Mouse (Mus musculus) hindbrain, embryonic 13.5 days (tissue): ENCODE data around the gene H2-Q1. TPM values are rescaled to one million over a fixed set of nuclear protein-coding genes. Genes with fewer than 3 reads are reported as not detected.
"Not testable (repeated sequence)": the region's sequence is repeated elsewhere in the genome, so short reads cannot be mapped to it uniquely, and the experiment has no call there.

Experiments used
- ATAC-seq: fragments of 200-750 bp; cut with Nextera tagmentation; 2 replicates; pipeline ENCODE4 v1.8.0; 2017; ENCODE audit warnings: moderate TSS enrichment; ENCODE audit not compliant: low FRiP score
- H3K27ac ChIP-seq: fragments of 300-500 bp; sonication (generic); 2 replicates; pipeline ENCODE4 v1.5.1; 2015; ENCODE audit warnings: inconsistent platforms, mild to moderate bottlenecking, moderate library complexity
- H3K27me3 ChIP-seq: fragments of 300-500 bp; sonication (generic); 2 replicates; pipeline ENCODE4 v1.6.1; 2015; ENCODE audit warnings: mild to moderate bottlenecking, inconsistent platforms
- H3K36me3 ChIP-seq: fragments of 300-500 bp; sonication (generic); 2 replicates; pipeline ENCODE4 v1.6.1; 2015; ENCODE audit warnings: mild to moderate bottlenecking, inconsistent platforms
- H3K4me1 ChIP-seq: fragments of 300-500 bp; sonication (generic); replicated peaks from 2 replicates; pipeline ENCODE4 v1.6.1; 2015; ENCODE audit warnings: inconsistent platforms
- H3K4me2 ChIP-seq: fragments of 300-500 bp; sonication (generic); 2 replicates; pipeline ENCODE4 v1.6.1; 2015; ENCODE audit warnings: inconsistent platforms, mild to moderate bottlenecking, moderate library complexity
- H3K4me3 ChIP-seq: fragments of 300-500 bp; sonication (generic); 2 replicates; pipeline ENCODE4 v1.5.1; 2015; ENCODE audit warnings: mild to moderate bottlenecking, inconsistent platforms
- H3K9ac ChIP-seq: fragments of 300-500 bp; sonication (generic); 2 replicates; pipeline ENCODE4 v1.6.1; 2015; ENCODE audit warnings: mild to moderate bottlenecking, inconsistent platforms
- H3K9me3 ChIP-seq: fragments of 300-500 bp; sonication (generic); 2 replicates; pipeline ENCODE4 v1.6.1; 2016; ENCODE audit warnings: inconsistent platforms
- WGBS: fragments of 180-500 bp; shearing (Covaris S2); methylation state at CpG from one replicate; pipeline ENCODE4 v1.1.7; 2015; 5-methylcytosine and 5-hydroxymethylcytosine counted together
- polyA plus RNA-seq: library from polyadenylated mRNA; unstranded; fragments of >200 nt; fragmentation: Nextera tagmentation; extraction: Ambion mirVana; gene quantifications from 2 replicates; pipeline ENCODE4 v1.2.1, GENCODE M21; 2015

H2-Q1 gene
- polyA plus RNA-seq, 1 experiment from 2014 or later: 0.14 TPM

DNA sequence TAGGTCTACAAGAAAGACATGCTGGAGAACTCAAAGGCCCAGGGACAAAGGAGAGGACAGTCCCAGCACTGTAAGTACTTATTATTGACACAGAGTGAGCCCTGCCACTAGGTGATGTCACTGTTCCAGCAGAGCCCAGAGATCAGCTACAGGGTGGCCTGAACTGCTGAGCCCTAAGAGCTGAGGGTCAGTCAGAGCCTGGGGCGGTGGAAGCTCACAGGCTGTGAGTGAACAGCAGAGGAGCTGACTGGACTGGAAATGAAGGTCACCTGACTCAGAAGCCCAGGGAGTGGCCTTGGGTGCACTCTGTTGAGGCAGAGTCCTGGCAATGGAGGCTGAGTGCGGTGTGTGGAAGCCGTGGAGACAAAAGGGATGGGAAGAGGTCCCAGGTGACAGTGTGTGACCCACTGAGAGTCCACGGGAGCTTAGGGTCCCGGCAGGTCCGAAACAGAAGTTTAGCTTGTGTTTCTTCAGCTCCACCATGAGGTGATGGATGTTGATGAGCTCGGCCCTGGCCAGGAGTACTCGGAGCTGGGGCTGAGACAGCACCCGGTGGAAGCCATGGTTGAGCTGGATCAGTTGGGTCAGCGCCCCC lies 16.4 kb upstream of the H2-Q1 start:
- Histone ChIP-seq H3K9me3 (no peaks in the 10 kb centered on the region), H3K36me3 (no peaks in the 10 kb centered on the region), H3K4me2 (no peak overlapping the region), H3K27ac (no peak overlapping the region), H3K4me3 (no peak overlapping the region), H3K9ac (no peak overlapping the region), H3K27me3 (peaks cover 12% of the 10 kb centered on the region), H3K4me1 (no peaks in the 10 kb centered on the region)
- 85% methylated on average over 10 of the region's 10 CpGs for WGBS
- no peak for ATAC-seq

DNA sequence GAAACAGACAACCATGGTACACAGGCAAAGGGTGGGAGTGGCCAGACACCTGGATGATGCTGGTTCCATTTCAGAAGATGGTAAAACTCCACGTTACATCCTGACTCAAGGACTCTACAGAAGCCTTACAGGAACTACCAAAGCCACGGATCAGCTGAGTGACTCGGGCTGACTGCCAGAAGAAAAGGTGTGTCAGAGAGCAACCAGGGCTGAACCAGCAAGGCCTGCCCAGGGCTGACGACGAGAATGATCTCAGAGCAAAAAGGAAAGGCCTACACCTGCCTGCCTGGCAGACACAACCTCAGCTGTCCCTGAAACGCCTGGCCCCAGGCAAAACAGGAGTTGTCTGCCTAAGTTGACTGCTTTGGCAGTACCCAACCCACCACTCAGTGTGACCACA lies 15.7 kb upstream of the H2-Q1 start:
- no peak overlapping the region for H3K9ac ChIP-seq
- H3K4me3 ChIP-seq: no peak overlapping the region
- no peaks in the 10 kb centered on the region for H3K4me1 ChIP-seq
- ATAC-seq: no peak
- H3K9me3 ChIP-seq: no peaks in the 10 kb centered on the region
- peaks cover 15% of the 10 kb centered on the region for H3K27me3 ChIP-seq
- H3K27ac ChIP-seq: no peak overlapping the region
- no peaks in the 10 kb centered on the region for H3K36me3 ChIP-seq
- 76% methylated on average over 6 of the region's 6 CpGs for WGBS
- no peak overlapping the region for H3K4me2 ChIP-seq

DNA sequence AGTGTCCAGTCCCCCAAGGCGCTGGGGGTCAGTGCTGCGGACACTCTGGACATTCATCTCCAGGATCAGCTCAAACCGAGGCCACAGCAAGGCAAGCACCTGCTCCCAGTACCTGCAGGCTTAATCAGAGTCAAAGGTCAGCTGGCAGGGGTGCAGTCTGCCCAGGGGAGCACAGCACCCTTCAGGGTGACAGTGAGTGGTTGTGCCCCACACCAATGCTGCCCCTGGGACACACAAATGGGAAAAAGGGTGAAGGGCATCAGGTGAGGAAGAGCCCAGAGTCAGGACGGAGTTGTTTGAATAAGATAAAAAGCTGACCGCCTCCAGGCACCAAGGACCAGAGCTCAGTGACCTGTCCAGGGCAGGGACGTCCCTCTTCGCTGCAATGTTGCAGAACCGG lies 15.3 kb upstream of the H2-Q1 start:
- H3K27me3 ChIP-seq: peaks cover 15% of the 10 kb centered on the region
- not testable (repeated sequence) for H3K4me2 ChIP-seq, H3K9ac ChIP-seq, H3K4me3 ChIP-seq, H3K9me3 ChIP-seq, H3K27ac ChIP-seq, ATAC-seq, H3K36me3 ChIP-seq, H3K4me1 ChIP-seq
- 83% methylated on average over 8 of the region's 8 CpGs for WGBS

DNA sequence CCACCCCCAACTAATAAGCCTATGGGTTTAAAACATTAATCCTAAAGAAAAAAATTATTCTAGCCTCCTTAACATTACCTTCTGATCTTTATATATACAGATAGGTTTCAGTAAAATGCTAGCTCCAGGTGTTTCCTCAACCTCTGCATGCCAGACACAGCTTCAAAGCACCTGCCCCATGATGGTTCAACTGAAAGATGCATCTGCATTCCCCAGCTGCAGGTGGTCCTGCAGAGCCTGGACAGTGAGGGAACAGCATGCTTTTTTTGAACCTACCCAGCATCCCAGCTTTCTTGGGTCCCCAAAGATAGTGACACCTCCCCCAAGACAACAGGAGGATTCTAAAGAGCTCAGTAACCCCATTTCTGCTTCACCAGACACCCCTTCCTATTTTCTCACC lies 1.5 kb upstream of the H2-Q1 start:
- Histone ChIP-seq H3K4me2 (no peak overlapping the region), H3K27ac (no peak overlapping the region), H3K36me3 (no peaks in the 10 kb centered on the region), H3K27me3 (peaks cover 62% of the 10 kb centered on the region), H3K4me3 (no peak overlapping the region), H3K9ac (no peak overlapping the region), H3K4me1 (peaks cover 12% of the 10 kb centered on the region), H3K9me3 (no peaks in the 10 kb centered on the region)
- no peak for ATAC-seq

DNA sequence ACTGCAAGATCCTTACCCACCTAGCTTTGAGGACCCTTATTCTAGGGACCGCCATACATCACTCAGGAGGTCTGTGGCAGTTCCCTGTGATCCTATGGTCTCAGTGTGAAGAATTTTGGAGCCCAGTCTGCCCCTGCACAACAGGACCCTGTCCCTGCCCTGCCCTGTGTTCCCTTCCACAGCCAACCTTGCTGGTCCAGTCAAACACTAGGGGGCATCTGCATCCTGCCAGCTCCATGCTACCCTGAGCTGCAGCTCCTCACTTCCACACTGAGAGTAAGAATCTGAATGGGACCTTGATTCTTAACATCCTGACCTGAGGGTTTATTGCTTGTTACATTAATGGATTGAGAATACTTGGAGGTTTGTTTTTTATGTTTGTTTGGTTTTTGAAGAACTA lies 4.9 kb downstream of the H2-Q1 start:
- H3K36me3 ChIP-seq, H3K4me3 ChIP-seq, ATAC-seq, H3K9ac ChIP-seq, H3K27ac ChIP-seq, H3K4me2 ChIP-seq, H3K9me3 ChIP-seq: not testable (repeated sequence)
- Histone ChIP-seq H3K4me1 (peaks cover 12% of the 10 kb centered on the region), H3K27me3 (peaks cover 39% of the 10 kb centered on the region)
- 58% methylated on average over 1 of the region's 1 CpGs for WGBS

DNA sequence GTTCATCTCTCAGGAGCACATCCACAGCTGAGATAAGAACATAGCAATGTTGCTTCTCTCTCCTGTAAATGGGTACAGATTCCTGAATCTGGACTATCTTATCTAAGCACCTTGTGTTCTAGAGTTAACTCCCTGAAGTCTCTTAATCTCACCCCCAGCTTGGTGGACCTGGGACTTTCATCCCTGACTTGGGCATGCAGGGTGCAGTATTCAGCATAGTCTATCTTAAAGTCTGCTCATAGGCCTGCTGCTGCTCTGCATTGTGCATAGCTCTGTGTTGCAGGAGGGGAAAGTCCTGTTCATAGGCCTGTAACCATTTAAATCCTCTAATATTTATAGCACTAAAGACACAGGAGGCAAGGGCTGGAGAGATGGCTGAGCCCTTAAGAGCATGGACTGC lies 5.8 kb downstream of the H2-Q1 start:
- H3K4me3 ChIP-seq, H3K9me3 ChIP-seq, H3K9ac ChIP-seq, H3K4me1 ChIP-seq, ATAC-seq, H3K4me2 ChIP-seq, H3K27ac ChIP-seq, H3K36me3 ChIP-seq: not testable (repeated sequence)
- H3K27me3 ChIP-seq: peaks cover 31% of the 10 kb centered on the region

DNA sequence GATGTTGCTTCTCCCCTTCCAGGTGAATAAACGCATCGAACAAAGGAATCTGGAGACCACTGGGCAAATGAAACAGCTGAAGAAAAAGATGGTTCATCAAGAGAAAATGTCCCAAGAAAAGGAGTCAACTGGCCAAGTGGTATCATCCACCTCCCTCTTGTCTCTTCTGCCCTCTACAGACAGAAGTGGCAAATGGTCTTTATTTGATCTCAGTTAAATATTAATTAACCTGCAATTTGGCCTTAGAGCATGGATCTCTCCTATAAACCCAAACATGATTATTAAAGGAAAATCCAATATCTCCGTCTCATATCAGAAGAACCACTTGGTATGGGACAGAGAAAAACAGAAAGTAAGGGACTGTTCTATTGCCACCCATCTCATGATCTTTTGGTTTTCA lies 9.5 kb downstream of the H2-Q1 start:
- ATAC-seq, H3K9ac ChIP-seq, H3K4me3 ChIP-seq, H3K9me3 ChIP-seq, H3K27ac ChIP-seq, H3K4me1 ChIP-seq, H3K4me2 ChIP-seq, H3K36me3 ChIP-seq: not testable (repeated sequence)
- WGBS: 54% methylated on average over 3 of the region's 3 CpGs
- 0 out of 2 replicates have a peak, but pooled peaks cover 12% of the 10 kb centered on the region for H3K27me3 ChIP-seq

DNA sequence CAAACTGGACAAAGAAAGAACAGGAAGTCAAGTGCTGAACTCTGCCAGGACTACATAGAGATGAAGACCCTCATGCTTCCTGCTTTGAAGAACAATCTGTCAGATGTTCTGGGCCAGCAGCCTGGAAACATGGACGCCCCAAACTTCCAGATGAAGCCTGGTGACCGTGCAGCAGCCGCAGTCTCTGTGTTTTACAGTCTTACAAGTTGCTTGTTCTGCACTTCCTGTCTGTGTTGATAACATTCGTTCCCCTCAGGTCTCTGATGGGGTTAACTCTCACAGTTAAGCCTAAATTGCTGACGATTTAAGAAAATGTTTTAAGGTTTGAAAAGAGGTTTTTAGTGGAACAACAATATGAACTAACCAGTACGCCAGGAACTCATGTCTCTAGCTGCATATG lies 11.3 kb downstream of the H2-Q1 start:
- H3K36me3 ChIP-seq, H3K9ac ChIP-seq, H3K27ac ChIP-seq, H3K4me1 ChIP-seq, ATAC-seq, H3K9me3 ChIP-seq, H3K4me3 ChIP-seq, H3K4me2 ChIP-seq: not testable (repeated sequence)
- H3K27me3 ChIP-seq: 0 out of 2 replicates have a peak, but pooled peaks cover 12% of the 10 kb centered on the region
- 79% methylated on average over 6 of the region's 6 CpGs for WGBS

DNA sequence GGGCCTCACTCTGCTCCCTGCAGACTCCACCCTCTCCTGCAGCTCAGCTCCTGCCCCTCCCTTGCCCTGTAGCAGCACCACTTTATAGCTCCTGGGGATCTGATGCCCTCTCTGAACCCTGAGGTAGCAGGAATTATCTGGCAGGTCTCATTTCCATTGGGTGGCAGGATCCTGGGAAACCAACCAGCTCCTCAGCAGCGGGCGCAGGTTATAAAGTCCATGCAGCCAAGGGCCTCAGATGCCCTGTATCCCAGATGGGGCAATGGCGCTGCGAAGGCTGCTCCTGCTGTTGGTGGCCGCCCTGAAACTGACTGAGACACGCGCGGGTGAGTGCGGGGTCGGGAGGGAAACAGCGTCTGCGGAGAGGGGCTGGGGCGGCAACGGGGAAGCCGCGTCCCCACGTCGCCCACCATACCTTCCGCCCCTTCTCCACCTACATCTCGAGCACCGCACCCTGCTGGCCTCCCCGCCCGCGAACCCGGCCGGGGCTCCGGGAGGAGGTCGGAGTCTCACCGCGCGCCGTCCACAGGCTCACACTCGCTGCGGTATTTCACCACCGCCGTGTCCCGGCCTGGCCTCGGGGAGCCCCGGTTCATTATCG lies 22.0 kb downstream of the H2-Q1 start, which contains the start of gene H2-Q2:
TSS of gene H2-Q2 (plus strand) at position 172 of the 601 bp plus-strand sequence.
- Histone ChIP-seq H3K4me1 (peaks cover 13% of the 10 kb centered on the region), H3K4me2 (peak within 1 kb of the TSS; percentile 79), H3K9ac (peak within 1 kb of the TSS; percentile 64), H3K27ac (no peak within 1 kb of the TSS), H3K27me3 (peaks cover 66% of the 10 kb centered on the region), H3K4me3 (peak within 1 kb of the TSS; percentile 45), H3K9me3 (no peaks in the 10 kb centered on the region), H3K36me3 (no peaks in the 10 kb centered on the region)
- WGBS: 1% methylated on average over 40 of the region's 40 CpGs
- ATAC-seq: no peak

DNA sequence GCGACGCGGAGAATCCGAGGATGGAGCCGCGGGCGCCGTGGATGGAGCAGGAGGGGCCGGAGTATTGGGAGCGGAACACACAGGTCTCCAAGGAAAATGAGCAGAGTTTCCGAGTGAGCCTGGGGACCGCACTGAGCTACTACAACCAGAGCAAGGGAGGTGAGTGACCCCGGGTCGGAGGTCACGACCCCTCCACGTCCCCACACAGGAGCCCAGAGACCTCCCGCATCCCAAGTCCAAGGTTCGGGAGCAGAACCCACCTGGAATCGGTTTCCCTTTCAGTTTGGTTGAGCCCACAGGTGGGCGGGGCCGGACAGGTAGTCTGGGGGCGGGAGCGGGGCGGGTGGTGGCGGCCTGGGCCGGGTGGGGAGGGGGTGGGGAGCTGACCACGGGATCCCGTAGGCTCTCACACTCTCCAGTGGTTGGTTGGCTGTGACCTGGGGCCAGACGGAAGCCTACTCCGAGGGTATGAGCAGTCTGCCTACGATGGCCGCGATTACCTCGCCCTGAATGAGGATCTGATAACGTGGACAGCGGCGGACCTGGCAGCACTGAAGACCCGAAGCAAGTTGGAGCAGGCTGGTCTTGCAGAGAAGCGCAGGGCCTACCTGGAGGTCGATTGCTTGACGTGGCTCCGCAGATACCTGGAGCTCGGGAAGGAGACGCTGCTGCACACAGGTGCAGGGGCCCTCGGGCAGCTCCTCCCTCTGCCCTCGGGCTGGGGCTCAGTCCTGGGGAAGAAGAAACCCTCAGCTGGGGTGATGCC lies 22.7 kb downstream of the H2-Q1 start:
- no peak overlapping the region for H3K27ac ChIP-seq
- H3K4me2 ChIP-seq: peak overlapping the region; percentile 79
- H3K9me3 ChIP-seq: no peaks in the 10 kb centered on the region
- H3K4me3 ChIP-seq: peak overlapping the region; percentile 45
- no peak for ATAC-seq
- H3K27me3 ChIP-seq: peaks cover 63% of the 10 kb centered on the region
- no peaks in the 10 kb centered on the region for H3K36me3 ChIP-seq
- peak overlapping the region; percentile 64 for H3K9ac ChIP-seq
- WGBS: 3% methylated on average over 44 of the region's 46 CpGs
- H3K4me1 ChIP-seq: peaks cover 13% of the 10 kb centered on the region

DNA sequence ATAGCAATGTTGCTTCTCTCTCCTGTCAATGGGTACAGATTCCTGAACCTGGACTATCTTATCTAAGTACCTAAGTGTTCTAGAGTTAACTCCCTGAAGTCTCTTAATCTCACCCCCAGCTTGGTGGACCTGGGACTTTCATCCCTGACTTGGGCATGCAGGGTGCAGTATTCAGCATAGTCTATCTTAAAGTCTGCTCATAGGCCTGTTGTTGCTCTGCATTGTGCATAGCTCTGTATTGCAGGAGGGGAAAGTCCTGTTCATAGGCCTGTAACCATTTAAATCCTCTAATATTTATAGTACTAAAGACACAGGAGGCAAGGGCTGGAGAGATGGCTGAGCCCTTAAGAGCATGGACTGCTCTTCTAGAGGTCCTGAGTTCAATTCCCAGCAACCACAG lies 27.5 kb downstream of the H2-Q1 start:
- not testable (repeated sequence) for ATAC-seq, H3K9me3 ChIP-seq, H3K4me2 ChIP-seq, H3K27ac ChIP-seq, H3K36me3 ChIP-seq, H3K9ac ChIP-seq, H3K4me3 ChIP-seq, H3K4me1 ChIP-seq
- H3K27me3 ChIP-seq: peaks cover 31% of the 10 kb centered on the region

DNA sequence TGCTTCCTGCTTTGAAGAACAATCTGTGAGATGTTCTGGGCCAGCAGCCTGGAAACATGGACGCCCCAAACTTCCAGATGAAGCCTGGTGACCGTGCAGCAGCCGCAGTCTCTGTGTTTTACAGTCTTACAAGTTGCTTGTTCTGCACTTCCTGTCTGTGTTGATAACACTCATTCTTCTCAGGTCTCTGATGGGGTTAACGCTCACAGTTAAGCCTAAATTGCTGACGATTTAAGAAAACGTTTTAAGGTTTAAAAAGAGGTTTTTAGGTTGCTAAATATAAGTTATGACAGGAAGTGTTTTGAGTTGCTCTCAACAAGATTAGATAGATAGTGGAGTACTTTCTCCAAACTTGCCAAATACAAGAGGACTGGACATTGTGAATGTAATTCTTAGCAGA lies 33.1 kb downstream of the H2-Q1 start:
- H3K4me2 ChIP-seq, H3K9me3 ChIP-seq, H3K36me3 ChIP-seq, H3K27ac ChIP-seq, H3K27me3 ChIP-seq, H3K4me1 ChIP-seq, ATAC-seq, H3K4me3 ChIP-seq, H3K9ac ChIP-seq: not testable (repeated sequence)
- WGBS: 81% methylated on average over 6 of the region's 6 CpGs

DNA sequence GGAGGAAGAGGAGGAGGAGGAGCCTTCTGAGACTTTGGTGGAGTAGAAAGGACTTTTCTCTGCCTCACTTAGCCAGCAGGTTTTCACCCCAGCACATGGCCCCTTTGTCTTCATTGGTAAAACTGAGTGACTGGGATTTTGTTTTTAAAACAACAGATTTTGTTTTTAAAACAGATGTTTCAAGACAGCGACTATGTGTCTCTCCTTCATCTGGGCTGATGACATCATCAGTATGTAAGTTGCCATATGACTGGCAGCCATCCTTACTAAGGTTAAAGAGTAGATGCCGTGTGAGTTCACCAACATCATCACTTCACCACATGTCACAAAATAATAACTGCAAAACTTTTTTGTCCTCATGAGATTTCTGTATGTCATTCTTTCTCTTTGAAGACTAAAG lies 33.9 kb downstream of the H2-Q1 start:
- no peaks in the 10 kb centered on the region for H3K9me3 ChIP-seq
- no peak for ATAC-seq
- no peak overlapping the region for H3K4me2 ChIP-seq
- no peaks in the 10 kb centered on the region for H3K36me3 ChIP-seq
- no peak overlapping the region for H3K9ac ChIP-seq
- 70% methylated on average over 2 of the region's 2 CpGs for WGBS
- H3K4me1 ChIP-seq: peaks cover 3% of the 10 kb centered on the region
- H3K27ac ChIP-seq: no peak overlapping the region
- peaks cover 16% of the 10 kb centered on the region for H3K27me3 ChIP-seq
- H3K4me3 ChIP-seq: no peak overlapping the region
